Mouse (Mus musculus) forebrain, embryonic 10.5 days (tissue): ENCODE results near the gene Ica1. TPM values are rescaled to one million over a fixed set of nuclear protein-coding genes. Genes with fewer than 3 reads are reported as not detected.

ENCODE experiments used
- DNase-seq: peaks from one replicate; pipeline ENCODE4 v3.0.0-alpha.2; 2017; ENCODE audit warnings: low spot score; ENCODE audit errors: extremely low spot score
- H3K27ac ChIP-seq: fragments of 300-500 bp; sonication (generic); 2 replicates; pipeline ENCODE4 v1.5.1; 2016; ENCODE audit warnings: mild to moderate bottlenecking
- H3K27me3 ChIP-seq: fragments of 300-500 bp; sonication (generic); 2 replicates; pipeline ENCODE4 v1.6.1; 2016; ENCODE audit warnings: mild to moderate bottlenecking; ENCODE audit not compliant: poor library complexity, severe bottlenecking
- H3K36me3 ChIP-seq: fragments of 300-500 bp; sonication (generic); replicated peaks from 2 replicates; pipeline ENCODE4 v1.6.1; 2016; ENCODE audit warnings: mild to moderate bottlenecking, moderate library complexity
- H3K4me1 ChIP-seq: fragments of 300-500 bp; sonication (generic); 2 replicates; pipeline ENCODE4 v1.6.1; 2016
- H3K4me3 ChIP-seq: fragments of 300-500 bp; sonication (generic); 2 replicates; pipeline ENCODE4 v1.5.1; 2016; ENCODE audit warnings: mild to moderate bottlenecking, moderate library complexity
- H3K9me3 ChIP-seq: fragments of 300-500 bp; sonication (generic); 2 replicates; pipeline ENCODE4 v1.6.1; 2016; ENCODE audit warnings: mild to moderate bottlenecking, moderate library complexity
- WGBS: fragments of 180-500 bp; shearing (Covaris S2); methylation state at CpG from one replicate; pipeline ENCODE4 v1.1.7; 2016; 5-methylcytosine and 5-hydroxymethylcytosine counted together
- polyA plus RNA-seq: library from polyadenylated mRNA; unstranded; fragments of >200 nt; fragmentation: Nextera tagmentation; extraction: Ambion mirVana; gene quantifications from 2 replicates; pipeline ENCODE4 v1.2.1, GENCODE M21; 2016

Ica1 gene
- polyA plus RNA-seq, 1 experiment from 2014 or later = 15.2 TPM

- no peak overlapping the region for H3K4me3 ChIP-seq
- H3K27ac ChIP-seq = no peak overlapping the region
- 58% methylated on average over 2 of the region's 2 CpGs for WGBS
- DNase-seq = no peak
- H3K4me1 ChIP-seq = peaks cover 19% of the 10 kb centered on the region
- no peaks in the 10 kb centered on the region for H3K9me3 ChIP-seq
- no peaks in the 10 kb centered on the region for H3K36me3 ChIP-seq
- no peaks in the 10 kb centered on the region for H3K27me3 ChIP-seq
These were observed 132.6 kb downstream of the Ica1 start for GRCm38 (mm10) chr6:8645708-8646107.

- DNase-seq = no peak
- peak overlapping the region; percentile 68 for H3K27ac ChIP-seq
- no peaks in the 10 kb centered on the region for H3K27me3 ChIP-seq
- peaks cover 19% of the 10 kb centered on the region for H3K4me1 ChIP-seq
- no peaks in the 10 kb centered on the region for H3K36me3 ChIP-seq
- no peaks in the 10 kb centered on the region for H3K9me3 ChIP-seq
- H3K4me3 ChIP-seq = no peak overlapping the region
- 89% methylated on average over 10 of the region's 10 CpGs for WGBS
These were observed 133.6 kb downstream of the Ica1 start for GRCm38 (mm10) chr6:8644703-8645102.

GRCm38 (mm10) chr6:8640863-8641262 is 137.4 kb downstream of the Ica1 start:
- Histone ChIP-seq H3K27me3 (no peaks in the 10 kb centered on the region), H3K36me3 (no peaks in the 10 kb centered on the region), H3K27ac (no peak overlapping the region), H3K4me1 (peaks cover 12% of the 10 kb centered on the region), H3K9me3 (no peaks in the 10 kb centered on the region), H3K4me3 (no peak overlapping the region)
- DNase-seq = no peak
- WGBS = 88% methylated on average over 5 of the region's 5 CpGs

GRCm38 (mm10) chr6:8639526-8639925 is 138.8 kb downstream of the Ica1 start:
- no peak for DNase-seq
- WGBS = 83% methylated on average over 2 of the region's 2 CpGs
- Histone ChIP-seq H3K9me3 (no peaks in the 10 kb centered on the region), H3K4me3 (no peak overlapping the region), H3K27ac (no peak overlapping the region), H3K27me3 (no peaks in the 10 kb centered on the region), H3K36me3 (no peaks in the 10 kb centered on the region), H3K4me1 (peaks cover under 1% of the 10 kb centered on the region)

GRCm38 (mm10) chr6:8638899-8639298 is 139.4 kb downstream of the Ica1 start:
- 89% methylated on average over 4 of the region's 4 CpGs for WGBS

GRCm38 (mm10) chr6:8638122-8638521 is 140.2 kb downstream of the Ica1 start:
- WGBS = 95% methylated on average over 4 of the region's 4 CpGs
- no peak overlapping the region for H3K27ac ChIP-seq
- H3K36me3 ChIP-seq = no peaks in the 10 kb centered on the region
- no peaks in the 10 kb centered on the region for H3K9me3 ChIP-seq
- DNase-seq = no peak
- H3K27me3 ChIP-seq = no peaks in the 10 kb centered on the region
- no peak overlapping the region for H3K4me3 ChIP-seq
- H3K4me1 ChIP-seq = no peaks in the 10 kb centered on the region

More at GRCm38 (mm10) chr6:8638899-8639298, 139.4 kb downstream of the Ica1 start:
- no peak for DNase-seq
- H3K4me3 ChIP-seq = no peak overlapping the region
- no peaks in the 10 kb centered on the region for H3K4me1 ChIP-seq
- no peaks in the 10 kb centered on the region for H3K36me3 ChIP-seq
- no peak overlapping the region for H3K27ac ChIP-seq
- no peaks in the 10 kb centered on the region for H3K9me3 ChIP-seq
- no peaks in the 10 kb centered on the region for H3K27me3 ChIP-seq

- no peaks in the 10 kb centered on the region for H3K9me3 ChIP-seq
- H3K36me3 ChIP-seq = no peaks in the 10 kb centered on the region
- H3K4me3 ChIP-seq = no peak overlapping the region
- no peaks in the 10 kb centered on the region for H3K4me1 ChIP-seq
- H3K27ac ChIP-seq = no peak overlapping the region
- no peak for DNase-seq
- no peaks in the 10 kb centered on the region for H3K27me3 ChIP-seq
- 95% methylated on average over 4 of the region's 4 CpGs for WGBS
These were observed 145.6 kb downstream of the Ica1 start for GRCm38 (mm10) chr6:8632701-8633100.

GRCm38 (mm10) chr6:8631986-8632632 is 146.2 kb downstream of the Ica1 start:
- H3K4me3 ChIP-seq = no peak overlapping the region
- peaks cover 5% of the 10 kb centered on the region; the same call in 1 of the 2 replicates for H3K4me1 ChIP-seq
- DNase-seq = no peak
- H3K9me3 ChIP-seq = no peaks in the 10 kb centered on the region
- H3K36me3 ChIP-seq = no peaks in the 10 kb centered on the region
- H3K27me3 ChIP-seq = no peaks in the 10 kb centered on the region
- H3K27ac ChIP-seq = no peak overlapping the region
- WGBS = 80% methylated on average over 5 of the region's 5 CpGs

GRCm38 (mm10) chr6:8631362-8631761 is 146.9 kb downstream of the Ica1 start:
- no peaks in the 10 kb centered on the region for H3K27me3 ChIP-seq
- peaks cover 5% of the 10 kb centered on the region; the same call in 1 of the 2 replicates for H3K4me1 ChIP-seq
- WGBS = 81% methylated on average over 8 of the region's 8 CpGs

GRCm38 (mm10) chr6:8630531-8630930 is 147.8 kb downstream of the Ica1 start:
- no peaks in the 10 kb centered on the region for H3K36me3 ChIP-seq
- 90% methylated on average over 7 of the region's 7 CpGs for WGBS
- H3K4me1 ChIP-seq = peaks cover 5% of the 10 kb centered on the region; the same call in 1 of the 2 replicates
- H3K4me3 ChIP-seq = no peak overlapping the region
- no peak overlapping the region for H3K27ac ChIP-seq
- no peaks in the 10 kb centered on the region for H3K9me3 ChIP-seq
- H3K27me3 ChIP-seq = no peaks in the 10 kb centered on the region
- DNase-seq = no peak

More at GRCm38 (mm10) chr6:8631362-8631761, 146.9 kb downstream of the Ica1 start:
- H3K9me3 ChIP-seq = no peaks in the 10 kb centered on the region
- no peaks in the 10 kb centered on the region for H3K36me3 ChIP-seq
- no peak for DNase-seq
- H3K4me3 ChIP-seq = no peak overlapping the region
- H3K27ac ChIP-seq = no peak overlapping the region

- no peak overlapping the region for H3K4me3 ChIP-seq
- peaks cover 5% of the 10 kb centered on the region; the same call in 1 of the 2 replicates for H3K4me1 ChIP-seq
- DNase-seq = no peak
- no peak overlapping the region for H3K27ac ChIP-seq
- H3K9me3 ChIP-seq = no peaks in the 10 kb centered on the region
- 88% methylated on average over 7 of the region's 7 CpGs for WGBS
- H3K27me3 ChIP-seq = no peaks in the 10 kb centered on the region
- no peaks in the 10 kb centered on the region for H3K36me3 ChIP-seq
These were observed 149.5 kb downstream of the Ica1 start for GRCm38 (mm10) chr6:8628715-8629267.

GRCm38 (mm10) chr6:8628226-8628625 is 150.1 kb downstream of the Ica1 start:
- no peaks in the 10 kb centered on the region for H3K9me3 ChIP-seq
- 95% methylated on average over 8 of the region's 8 CpGs for WGBS
- H3K27ac ChIP-seq = no peak overlapping the region
- H3K4me3 ChIP-seq = no peak overlapping the region
- H3K4me1 ChIP-seq = peaks cover 5% of the 10 kb centered on the region; the same call in 1 of the 2 replicates
- no peaks in the 10 kb centered on the region for H3K27me3 ChIP-seq
- no peaks in the 10 kb centered on the region for H3K36me3 ChIP-seq
- DNase-seq = no peak

GRCm38 (mm10) chr6:8623045-8623444 is 155.2 kb downstream of the Ica1 start:
- peaks cover 5% of the 10 kb centered on the region; the same call in 1 of the 2 replicates for H3K4me1 ChIP-seq
- H3K4me3 ChIP-seq = no peak overlapping the region
- H3K27me3 ChIP-seq = no peaks in the 10 kb centered on the region
- H3K36me3 ChIP-seq = no peaks in the 10 kb centered on the region
- no peak overlapping the region for H3K27ac ChIP-seq
- DNase-seq = no peak
- H3K9me3 ChIP-seq = no peaks in the 10 kb centered on the region
- WGBS = 86% methylated on average over 3 of the region's 3 CpGs
